Mouse (Mus musculus): ENCODE measurements around the gene Sbf2.

Sbf2 gene

GRCm38 (mm10) chr7:110306281-110306680 lies 308.4 kb downstream of the Sbf2 start:
- no peak for DNase-seq (ENCODE audit: low spot score)

DNA sequence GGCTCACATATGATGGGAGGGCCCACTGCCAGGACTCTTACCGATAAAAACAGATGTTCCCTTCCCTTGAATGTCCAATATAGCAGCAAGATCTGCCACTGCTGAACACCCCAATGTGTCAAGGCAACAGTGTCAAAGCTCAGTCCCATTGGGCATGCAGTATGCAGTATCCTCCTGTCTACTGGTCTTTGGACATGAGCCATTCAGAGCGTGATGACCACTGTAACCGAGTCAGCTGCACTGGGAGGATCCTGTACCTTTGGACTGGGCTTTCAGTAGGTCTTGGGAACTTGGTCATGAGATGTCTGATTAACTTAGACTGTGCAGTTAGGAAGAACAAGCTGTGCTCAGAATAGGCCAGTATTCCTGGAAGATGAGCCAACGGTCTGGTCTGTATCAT lies 309.2 kb downstream of the Sbf2 start:
- no peak for DNase-seq (ENCODE audit: low spot score)

GRCm38 (mm10) chr7:110302886-110303285 lies 311.8 kb downstream of the Sbf2 start:
- DNase-seq (ENCODE audit: low spot score), result no peak

DNA sequence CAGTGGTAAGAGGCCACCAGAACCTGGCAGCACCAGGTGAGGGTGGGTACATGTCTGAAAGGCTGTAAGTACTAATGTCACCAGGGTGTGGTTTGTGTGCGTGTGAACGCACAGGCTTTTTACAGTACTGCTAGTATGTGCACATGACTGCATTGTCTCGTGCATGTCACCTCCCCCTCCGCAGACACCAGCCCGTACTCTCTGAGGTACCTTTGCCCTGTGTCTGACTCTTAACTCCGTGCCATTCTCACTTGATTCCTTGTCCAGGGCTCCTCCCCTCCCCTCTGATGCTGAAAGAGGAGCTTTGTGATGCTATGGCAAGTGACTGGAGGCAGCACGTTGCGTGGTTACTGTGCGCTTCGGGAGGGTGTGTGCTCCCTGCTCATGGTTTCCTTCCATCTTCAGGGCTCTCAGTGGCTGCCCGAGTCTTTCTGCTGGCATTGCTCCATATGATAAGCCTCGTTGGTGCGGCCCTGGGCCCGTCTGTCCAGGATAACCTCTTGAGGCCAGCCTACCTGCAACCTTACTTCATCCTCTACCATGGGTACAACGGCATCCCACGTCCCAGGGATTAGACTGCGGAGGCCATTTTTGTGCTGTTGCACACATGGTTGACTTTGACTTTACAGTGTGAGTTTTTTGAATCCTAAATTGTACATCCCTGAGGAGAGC lies 315.8 kb downstream of the Sbf2 start:
- no peak for DNase-seq (ENCODE audit: low spot score)

GRCm38 (mm10) chr7:110298090-110298489 lies 316.6 kb downstream of the Sbf2 start:
- DNase-seq (ENCODE audit: low spot score), result no peak

DNA sequence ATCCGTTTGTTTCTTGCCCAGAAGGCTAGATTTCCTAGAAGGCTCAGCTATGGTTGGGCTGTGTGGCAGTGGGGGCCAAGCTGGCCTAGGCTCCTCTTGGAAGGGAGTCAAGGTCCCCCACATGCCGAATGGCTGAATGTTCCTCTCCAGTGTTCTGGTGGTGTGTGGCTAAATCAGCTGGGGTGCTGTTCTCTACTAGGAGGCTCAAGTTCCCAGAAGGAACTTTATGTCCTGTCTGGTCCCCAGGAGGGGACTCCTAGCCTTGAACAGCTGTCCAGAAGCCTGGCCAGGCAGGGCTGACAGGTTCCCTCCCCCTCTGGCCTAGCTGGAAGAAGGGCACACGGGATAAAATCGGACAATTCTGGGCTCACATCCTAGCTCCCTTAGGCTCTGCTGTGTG lies 317.1 kb downstream of the Sbf2 start:
- DNase-seq (ENCODE audit: low spot score), result no peak

DNA sequence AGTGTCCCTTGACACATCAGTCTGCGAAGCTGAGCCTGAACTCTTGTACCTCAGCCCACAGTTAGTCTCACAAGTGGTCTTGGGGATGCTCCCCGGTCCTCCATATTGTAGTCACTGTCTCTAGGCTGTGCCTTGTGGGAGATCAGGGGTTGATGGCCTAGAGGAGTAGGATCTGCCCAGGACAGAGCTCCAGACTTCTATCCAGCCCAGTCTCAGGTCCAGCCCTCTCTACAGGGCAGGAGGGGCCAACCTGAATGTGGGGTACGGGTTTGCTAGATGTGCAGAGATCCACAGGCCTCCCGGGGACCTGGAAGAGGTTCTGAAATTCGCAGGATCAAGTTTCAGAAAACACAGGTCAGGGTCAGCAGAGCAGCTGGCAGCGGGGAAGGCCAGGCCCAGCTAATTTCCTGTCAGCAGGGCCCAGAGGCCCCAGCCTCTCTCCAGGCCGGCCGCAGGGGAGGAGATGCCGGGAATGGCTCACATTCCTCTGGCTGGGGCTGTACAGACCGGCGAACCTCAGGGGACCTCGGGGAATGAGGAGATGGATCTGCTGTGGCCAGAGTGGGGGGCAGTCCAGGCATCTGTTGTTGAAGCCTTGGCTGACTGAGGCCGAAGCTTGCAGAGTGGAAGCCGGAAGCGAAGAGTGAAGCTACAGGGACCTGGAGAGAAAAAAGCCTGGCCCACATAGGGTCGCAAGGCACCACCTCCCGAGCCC lies 317.7 kb downstream of the Sbf2 start:
- no peak for DNase-seq (ENCODE audit: low spot score)

GRCm38 (mm10) chr7:110289647-110290046 lies 325.1 kb downstream of the Sbf2 start:
- DNase-seq (ENCODE audit: low spot score), result no peak

DNA sequence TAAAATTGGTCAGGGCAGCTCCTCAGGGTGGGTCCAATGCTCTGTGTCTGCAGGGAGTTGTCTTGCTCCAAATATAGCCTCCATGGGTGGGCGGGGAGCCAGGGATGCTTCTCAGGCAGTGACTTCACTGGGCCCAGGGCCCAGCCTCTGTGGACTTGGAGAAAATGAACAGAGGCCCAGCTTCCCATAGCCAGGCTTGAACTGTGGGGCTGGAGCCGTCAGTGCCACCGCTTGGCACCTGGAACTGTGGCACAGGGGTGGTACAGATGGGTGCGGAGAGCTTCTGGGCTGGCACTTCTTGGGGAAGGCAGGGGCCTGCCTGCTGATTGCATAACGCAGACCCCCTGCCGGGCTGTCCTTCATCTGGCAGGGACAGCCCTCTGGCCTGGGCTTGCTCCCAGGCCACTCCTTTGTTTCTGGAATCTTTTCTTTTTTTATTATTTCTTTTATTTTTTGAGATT lies 326.0 kb downstream of the Sbf2 start:
- DNase-seq (ENCODE audit: low spot score), result peak; percentile 48

DNA sequence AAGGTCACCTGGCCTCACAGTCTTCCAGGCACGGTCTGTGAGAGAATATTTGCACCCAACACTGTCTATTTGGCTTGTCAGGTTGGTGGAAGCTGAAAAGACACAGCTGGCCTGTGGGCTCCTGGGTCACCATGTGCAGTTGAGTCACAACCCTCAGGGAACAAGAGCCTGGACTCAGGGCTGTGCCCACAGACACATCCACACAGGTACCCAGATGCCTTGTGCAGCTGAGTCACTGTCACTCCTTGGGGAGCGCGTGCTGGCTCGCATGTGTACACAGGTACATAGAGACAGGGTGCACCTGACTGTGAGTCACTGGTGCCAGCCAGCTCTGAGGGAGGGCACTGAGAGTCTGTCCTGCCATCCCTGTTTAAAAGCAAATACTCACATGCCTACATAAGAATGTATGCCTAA lies 326.5 kb downstream of the Sbf2 start:
- no peak for DNase-seq (ENCODE audit: low spot score)

DNA sequence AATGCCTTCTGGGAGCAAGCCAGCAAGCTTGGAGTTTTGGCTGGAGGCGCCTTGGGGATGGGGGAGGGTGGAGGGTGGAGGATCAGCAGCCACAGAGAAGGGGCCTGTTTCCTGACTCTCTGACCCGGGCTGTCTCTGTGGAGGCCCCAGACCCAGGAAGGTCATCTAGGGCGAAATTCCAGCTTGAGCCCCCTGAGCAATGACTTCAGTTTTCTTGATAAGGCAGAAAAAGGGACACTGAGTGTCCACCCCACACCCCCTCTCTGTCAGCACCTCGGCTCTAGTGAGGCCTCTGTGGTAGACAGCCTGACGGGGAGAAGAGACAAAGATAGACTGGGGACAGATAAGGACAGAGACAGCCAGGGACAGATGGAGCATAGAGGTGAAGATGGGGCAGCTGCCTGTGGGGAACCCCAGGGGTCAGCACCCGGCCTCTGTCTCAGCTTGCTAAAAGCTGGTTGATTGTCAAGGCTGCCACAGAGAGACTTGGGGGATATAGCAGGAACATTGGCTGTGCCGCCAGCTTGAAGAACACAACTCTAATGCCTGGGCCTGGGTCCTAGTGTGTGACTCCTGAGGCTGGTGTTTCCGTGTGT lies 327.1 kb downstream of the Sbf2 start:
- no peak for DNase-seq (ENCODE audit: low spot score)

- DNase-seq (ENCODE audit: low spot score), result peak; percentile 47
These were observed 327.8 kb downstream of the Sbf2 start for GRCm38 (mm10) chr7:110286838-110287475.

GRCm38 (mm10) chr7:110286198-110286732 lies 328.5 kb downstream of the Sbf2 start:
- DNase-seq (ENCODE audit: low spot score), result no peak

DNA sequence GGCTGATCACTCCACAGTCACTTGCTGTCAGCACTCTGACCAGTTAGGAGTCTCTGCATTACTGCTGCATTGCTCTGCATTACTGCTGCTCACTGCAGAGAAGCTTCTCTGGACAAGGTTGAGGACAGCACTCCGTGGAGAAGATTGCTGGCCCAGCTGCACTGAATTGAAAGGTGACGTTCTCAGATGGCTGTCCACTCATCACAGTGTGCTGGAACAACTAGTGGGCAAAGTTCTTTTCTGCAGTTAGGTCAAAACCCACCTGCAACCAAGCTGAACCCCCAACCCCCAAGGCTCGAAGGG lies 328.9 kb downstream of the Sbf2 start:
- no peak for DNase-seq (ENCODE audit: low spot score)

- no peak for DNase-seq (ENCODE audit: low spot score)
These were observed 329.5 kb downstream of the Sbf2 start for GRCm38 (mm10) chr7:110285076-110285848.

- no peak for DNase-seq (ENCODE audit: low spot score)
These were observed 331.0 kb downstream of the Sbf2 start for GRCm38 (mm10) chr7:110283484-110284275.

GRCm38 (mm10) chr7:110282797-110283196 lies 331.9 kb downstream of the Sbf2 start:
- no peak for DNase-seq (ENCODE audit: low spot score)

GRCm38 (mm10) chr7:110281435-110282256 lies 333.1 kb downstream of the Sbf2 start:
- no peak for DNase-seq (ENCODE audit: low spot score)

DNA sequence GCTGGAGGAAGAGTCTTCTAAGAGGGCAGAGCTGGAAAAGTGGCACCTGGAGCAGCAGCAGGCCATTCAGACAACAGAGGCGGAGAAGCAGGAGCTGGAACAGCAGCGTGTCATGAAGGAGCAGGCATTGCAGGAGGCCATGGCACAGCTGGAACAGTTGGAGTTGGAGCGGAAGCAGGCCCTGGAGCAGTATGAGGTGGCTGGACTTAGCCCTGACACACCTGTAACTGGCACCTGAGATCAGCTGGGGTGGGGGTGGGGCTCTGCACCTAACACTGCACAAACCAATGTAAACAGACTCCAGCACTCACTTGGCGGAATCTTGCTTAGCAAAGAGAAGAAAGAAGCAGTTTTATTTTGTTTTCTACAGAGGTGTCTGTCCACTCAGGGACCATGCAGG lies 335.5 kb downstream of the Sbf2 start:
- DNase-seq (ENCODE audit: low spot score), result no peak

DNA sequence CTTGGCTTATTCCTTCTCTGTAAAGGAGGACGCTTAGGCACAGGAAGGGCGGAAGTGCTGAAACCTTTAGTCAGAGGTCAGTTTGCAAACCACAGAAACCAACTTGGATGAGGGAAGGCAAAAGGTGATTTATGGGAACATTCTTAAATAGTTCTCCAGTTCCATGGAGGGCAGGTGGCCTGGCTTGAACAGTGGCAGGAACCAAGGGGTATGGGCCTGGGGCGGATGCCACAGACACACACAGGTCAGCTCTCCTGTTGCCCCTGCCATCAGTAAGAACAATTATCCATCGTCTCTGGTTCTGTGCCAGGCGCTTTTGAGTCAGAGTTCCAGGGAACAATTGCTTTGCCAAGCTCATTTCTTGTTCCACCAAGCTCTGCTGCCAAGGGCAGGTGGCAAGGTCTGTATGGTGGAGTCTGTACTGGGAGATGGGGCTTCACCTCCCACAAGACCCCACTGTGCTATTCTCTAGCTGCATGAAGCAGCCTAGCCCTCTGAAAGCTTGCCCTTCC lies 336.9 kb downstream of the Sbf2 start:
- DNase-seq (ENCODE audit: low spot score), result no peak

Measured in urinary bladder, postnatal 10 days (tissue).